Mouse (Mus musculus) mesoderm, embryonic 11.5 days (tissue): Measurements from ENCODE around the gene Vmn2r21.
"Not testable (repeated sequence)": the region's sequence is repeated elsewhere in the genome, so short reads cannot be mapped to it uniquely, and the experiment has no call there.

ENCODE experiments used
- DNase-seq: peaks from one replicate; pipeline ENCODE4 v3.0.0-alpha.2; 2012; ENCODE audit warnings: low read depth, low spot score

Gene Vmn2r21

DNA sequence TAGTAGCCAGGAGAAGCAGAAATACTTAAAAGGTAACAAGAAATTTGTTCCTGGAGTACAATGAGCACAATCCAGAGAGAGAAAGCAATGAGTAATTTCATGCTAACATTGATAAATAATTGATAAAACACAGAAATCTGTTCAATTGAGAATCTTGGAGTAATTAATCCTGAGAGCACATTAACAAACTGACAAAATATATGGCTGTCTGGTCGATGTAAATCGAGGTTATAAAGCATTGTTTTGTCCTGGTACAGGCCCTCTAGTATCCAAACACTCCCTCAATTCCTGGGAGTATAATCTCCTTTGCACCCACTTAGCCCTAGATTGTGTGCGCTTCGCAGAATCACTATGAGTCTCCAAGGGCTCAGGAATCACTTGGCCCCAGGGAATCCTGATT lies at the start of gene Vmn2r21:
TSS of gene Vmn2r21 (minus strand) at position 101 of the 400 bp plus-strand sequence.
- DNase-seq, result not testable (repeated sequence)

GRCm38 (mm10) chr6:123574698-123575097 lies 41.5 kb upstream of the Vmn2r21 start:
- not testable (repeated sequence) for DNase-seq

- DNase-seq, result not testable (repeated sequence)
These were observed 6.5 kb upstream of the Vmn2r21 start for GRCm38 (mm10) chr6:123539755-123540154.

DNA sequence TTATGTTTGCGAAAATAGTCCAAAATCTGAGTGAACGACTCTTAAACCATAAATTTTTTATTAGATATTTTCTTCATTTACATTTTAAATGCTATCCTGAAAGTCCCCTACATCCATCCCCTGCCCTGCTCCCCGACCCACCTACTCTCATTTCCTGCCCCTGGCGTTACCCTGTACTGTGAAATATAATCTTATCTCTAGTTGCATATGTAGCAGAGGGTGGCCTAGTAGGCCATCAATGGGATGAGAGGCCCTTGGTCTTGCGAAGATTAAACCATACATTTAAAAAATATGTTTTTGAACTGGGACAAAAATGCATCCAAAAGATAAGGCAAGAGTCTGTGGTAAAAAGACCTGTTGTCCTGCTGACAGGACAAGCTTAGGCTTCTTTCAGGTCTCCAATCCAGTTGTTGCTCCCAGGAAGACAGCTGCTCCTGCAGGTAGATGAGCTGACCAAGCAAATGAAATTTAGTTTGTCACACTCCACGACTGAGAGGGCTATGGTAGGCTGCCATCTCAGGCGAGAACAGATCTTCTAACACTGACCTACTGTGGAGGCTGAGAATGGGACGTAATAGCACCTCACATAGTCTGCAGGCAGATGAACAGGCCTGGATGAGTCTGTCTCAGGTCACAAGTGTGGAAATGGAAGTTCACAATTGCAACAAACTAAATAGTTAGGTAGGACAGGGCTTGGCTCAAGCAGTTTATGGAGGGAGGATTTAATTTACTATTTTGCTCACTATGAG lies 10.8 kb downstream of the Vmn2r21 start:
- not testable (repeated sequence) for DNase-seq

- not testable (repeated sequence) for DNase-seq
These were observed 60.2 kb downstream of the Vmn2r21 start for GRCm38 (mm10) chr6:123473045-123473444.

DNA sequence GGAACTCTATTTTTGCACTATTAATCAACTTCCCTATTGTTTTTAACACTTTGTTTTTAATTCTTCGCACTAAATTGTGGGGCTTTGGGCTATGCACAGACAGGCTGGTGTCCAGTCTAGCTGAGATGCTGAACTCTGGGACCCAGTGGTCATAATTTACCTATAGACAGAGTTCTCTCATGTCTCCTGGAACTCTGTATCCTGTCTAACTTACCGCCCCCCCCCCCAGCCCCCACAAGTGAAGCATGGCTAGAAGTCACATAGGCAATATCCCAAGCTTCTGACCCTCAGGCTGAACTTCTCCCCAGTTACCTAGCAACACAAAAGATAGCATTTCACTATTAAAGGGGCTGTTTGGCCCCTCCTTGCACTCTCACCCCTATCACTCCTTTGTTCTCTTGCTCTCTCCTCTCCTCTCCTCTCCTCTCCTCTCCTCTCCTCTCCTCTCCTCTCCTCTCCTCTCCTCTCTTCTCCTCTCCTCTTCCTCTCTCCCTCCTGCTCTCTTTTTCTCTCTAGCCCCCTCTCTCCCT lies 60.7 kb downstream of the Vmn2r21 start:
- not testable (repeated sequence) for DNase-seq

- DNase-seq, result not testable (repeated sequence)
These were observed 64.6 kb downstream of the Vmn2r21 start for GRCm38 (mm10) chr6:123468651-123469050.
